Mouse (Mus musculus) forebrain, embryonic 14.5 days (tissue): ENCODE measurements around the gene Agmo. TPM values are rescaled to one million over a fixed set of nuclear protein-coding genes. Genes with fewer than 3 reads are reported as not detected.

Source experiments
- ATAC-seq: fragments of 200-750 bp; cut with Nextera tagmentation; 2 replicates; pipeline ENCODE4 v1.8.0; 2017; ENCODE audit warnings: mild to moderate bottlenecking, moderate library complexity
- DNase-seq: peaks from one replicate; pipeline ENCODE4 v3.0.0-alpha.2; 2015; ENCODE audit warnings: low spot score
- H3K27ac ChIP-seq: fragments of 300-500 bp; sonication (generic); 2 replicates; pipeline ENCODE4 v1.5.1; 2014; ENCODE audit warnings: low read depth, mild to moderate bottlenecking, control low read depth, low read length, moderate library complexity
- H3K27me3 ChIP-seq: fragments of 300-500 bp; sonication (generic); replicated peaks from 2 replicates; pipeline ENCODE4 v1.6.1; 2014; ENCODE audit warnings: low read length, control low read depth, mixed read lengths; ENCODE audit not compliant: control insufficient read depth, insufficient read depth
- H3K36me3 ChIP-seq: fragments of 300-500 bp; sonication (generic); 2 replicates; pipeline ENCODE4 v1.6.1; 2014; ENCODE audit warnings: low read length, control low read depth; ENCODE audit not compliant: control insufficient read depth, insufficient read depth
- H3K4me1 ChIP-seq: fragments of 300-500 bp; sonication (generic); 2 replicates; pipeline ENCODE4 v1.6.1; 2014; ENCODE audit warnings: antibody characterized with exemption, low read length, control low read depth; ENCODE audit not compliant: control insufficient read depth, insufficient read depth
- H3K4me2 ChIP-seq: fragments of 300-500 bp; sonication (generic); 2 replicates; pipeline ENCODE4 v1.6.1; 2014; ENCODE audit warnings: mild to moderate bottlenecking, control low read depth, low read length
- H3K4me3 ChIP-seq: fragments of 300-500 bp; sonication (generic); 2 replicates; pipeline ENCODE4 v1.5.1; 2014; ENCODE audit warnings: low read depth, low read length, control low read depth
- H3K9ac ChIP-seq: fragments of 300-500 bp; sonication (generic); 2 replicates; pipeline ENCODE4 v1.6.1; 2014; ENCODE audit warnings: mild to moderate bottlenecking, low read length, control low read depth, moderate library complexity
- H3K9me3 ChIP-seq: fragments of 300-500 bp; sonication (generic); replicated peaks from 2 replicates; pipeline ENCODE4 v1.6.1; 2016; ENCODE audit warnings: low read length, control low read depth, mixed read lengths; ENCODE audit not compliant: control insufficient read depth
- WGBS: fragments of 180-500 bp; shearing (Covaris S2); extraction: QIAGEN DNeasy Blood & Tissue Kit; methylation state at CpG from one replicate; pipeline ENCODE4 v1.1.7; 2014; 5-methylcytosine and 5-hydroxymethylcytosine counted together
- polyA plus RNA-seq: library from polyadenylated mRNA; unstranded; fragments of >200 nt; fragmentation: Nextera tagmentation; extraction: Ambion mirVana; gene quantifications from 2 replicates; pipeline ENCODE4 v1.2.1, GENCODE M21; 2014

Agmo gene
- polyA plus RNA-seq, 1 experiment from 2014 or later = 0.62 TPM

DNA sequence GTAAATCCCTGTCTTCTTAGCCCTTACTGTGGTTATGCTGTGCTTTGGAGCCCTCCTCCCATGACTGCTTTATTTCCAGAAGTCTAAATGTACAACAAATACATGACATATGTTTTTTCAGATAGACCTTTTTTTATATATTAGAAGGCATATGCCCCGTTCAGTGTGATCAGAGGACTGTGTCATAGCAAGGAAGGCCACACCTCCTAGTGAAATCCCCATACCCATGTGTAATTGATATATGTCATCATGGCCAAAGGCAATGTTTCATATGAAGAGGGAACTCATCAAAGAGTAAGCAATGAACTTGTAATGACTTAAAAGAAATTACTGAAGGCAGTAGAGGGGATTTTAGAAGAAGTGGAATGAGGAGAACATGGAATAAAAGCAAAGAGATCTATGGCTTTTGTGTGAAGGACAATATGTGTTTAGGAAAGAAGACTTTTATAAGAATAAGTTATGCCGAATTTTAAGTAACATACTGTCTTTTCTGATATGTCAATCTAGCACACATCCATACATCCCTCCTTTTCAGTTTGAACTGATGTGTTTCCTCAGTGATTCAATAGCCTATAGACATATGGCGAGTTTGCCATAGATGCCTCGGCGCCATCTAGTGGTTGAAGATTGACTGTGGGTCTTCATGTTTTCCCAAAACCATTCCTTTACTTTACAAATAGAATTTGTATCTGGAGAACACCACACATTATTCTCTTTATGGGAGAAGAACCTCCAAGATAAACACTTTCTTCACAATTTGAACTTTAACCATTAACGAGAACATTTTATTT lies 209.1 kb downstream of the Agmo start:
- H3K27me3 ChIP-seq = no peaks in the 10 kb centered on the region
- 18% methylated on average over 6 of the region's 6 CpGs for WGBS
- no peak overlapping the region for H3K9ac ChIP-seq
- no peak overlapping the region for H3K4me3 ChIP-seq
- peak; percentile 91 for DNase-seq
- H3K9me3 ChIP-seq = no peaks in the 10 kb centered on the region
- peaks cover 4% of the 10 kb centered on the region; the same call in 1 of the 2 replicates for H3K4me1 ChIP-seq
- no peaks in the 10 kb centered on the region for H3K36me3 ChIP-seq
- no peak overlapping the region for H3K4me2 ChIP-seq
- peak; percentile 84 for ATAC-seq
- H3K27ac ChIP-seq = no peak overlapping the region

DNA sequence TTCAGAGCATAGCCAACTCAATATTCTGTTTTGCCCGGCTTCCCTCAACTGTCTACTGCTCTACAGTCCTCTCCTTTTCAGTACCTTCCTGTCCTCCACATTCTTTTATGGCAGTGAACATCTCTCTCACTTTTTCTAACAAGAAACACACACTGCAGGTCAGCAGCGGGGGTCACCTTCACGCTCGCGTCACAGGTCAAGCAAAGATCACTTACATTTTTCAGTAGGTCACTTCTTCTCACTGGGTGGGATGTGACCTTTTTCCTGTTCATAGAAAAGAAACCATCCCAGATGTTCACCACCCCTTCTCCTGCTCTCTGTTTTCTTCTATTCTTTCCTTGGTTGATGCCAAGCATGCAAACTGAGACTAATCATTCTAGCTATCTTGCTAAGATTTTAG lies 230.2 kb downstream of the Agmo start:
- Histone ChIP-seq H3K27me3 (no peaks in the 10 kb centered on the region), H3K27ac (no peak overlapping the region), H3K4me3 (no peak overlapping the region), H3K4me2 (no peak overlapping the region), H3K9ac (no peak overlapping the region), H3K36me3 (no peaks in the 10 kb centered on the region), H3K4me1 (no peaks in the 10 kb centered on the region), H3K9me3 (no peaks in the 10 kb centered on the region)
- ATAC-seq (no peak), DNase-seq (no peak)
- 90% methylated on average over 5 of the region's 5 CpGs for WGBS

DNA sequence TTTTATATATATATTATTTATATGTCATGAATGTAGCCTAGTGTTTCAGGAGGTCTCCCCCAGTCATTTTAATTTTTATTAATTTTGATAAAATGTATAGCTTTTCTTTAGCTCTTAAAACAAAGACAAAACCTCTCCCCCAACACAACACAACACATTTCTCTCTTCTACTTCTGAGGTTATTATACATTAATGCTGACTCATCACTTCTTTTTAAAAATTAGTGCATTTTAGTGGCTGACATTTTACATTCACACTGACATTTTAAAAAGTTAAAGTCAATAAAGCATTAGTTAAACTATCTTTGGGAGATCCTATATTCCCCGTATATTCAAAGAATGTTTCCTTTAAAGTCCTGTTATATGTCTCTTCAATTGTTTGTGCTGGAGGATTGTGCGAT lies 235.4 kb downstream of the Agmo start:
- Histone ChIP-seq H3K9me3 (no peaks in the 10 kb centered on the region), H3K27me3 (no peaks in the 10 kb centered on the region), H3K36me3 (no peaks in the 10 kb centered on the region), H3K27ac (no peak overlapping the region), H3K4me2 (no peak overlapping the region), H3K4me1 (no peaks in the 10 kb centered on the region), H3K9ac (no peak overlapping the region), H3K4me3 (no peak overlapping the region)
- DNase-seq (no peak), ATAC-seq (no peak)
- WGBS = 94% methylated on average over 2 of the region's 2 CpGs

DNA sequence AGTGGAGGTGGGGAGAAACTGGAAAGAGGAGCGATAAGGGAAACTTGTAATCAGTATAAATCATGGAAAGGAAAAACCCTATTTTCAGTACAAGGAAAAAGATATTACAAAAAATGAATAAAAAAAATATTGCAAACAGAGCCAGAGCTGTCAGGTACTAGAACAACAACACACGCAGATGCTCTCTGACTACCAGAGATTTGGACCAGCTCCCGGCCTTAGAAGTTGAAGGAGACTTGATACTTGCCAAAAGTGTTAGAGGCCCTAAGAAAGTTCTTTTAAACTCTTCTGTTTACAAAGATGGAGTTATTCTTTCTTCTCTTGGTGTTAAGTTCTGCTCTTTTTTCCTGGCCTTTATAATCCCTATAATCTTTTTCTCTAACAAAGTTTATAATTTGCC lies 246.6 kb downstream of the Agmo start:
- DNase-seq (no peak), ATAC-seq (no peak)
- H3K27ac ChIP-seq = no peak overlapping the region
- no peaks in the 10 kb centered on the region for H3K4me1 ChIP-seq
- no peaks in the 10 kb centered on the region for H3K27me3 ChIP-seq
- H3K4me3 ChIP-seq = no peak overlapping the region
- H3K9ac ChIP-seq = no peak overlapping the region
- H3K4me2 ChIP-seq = no peak overlapping the region
- no peaks in the 10 kb centered on the region for H3K9me3 ChIP-seq
- H3K36me3 ChIP-seq = no peaks in the 10 kb centered on the region
- WGBS = 89% methylated on average over 3 of the region's 3 CpGs

DNA sequence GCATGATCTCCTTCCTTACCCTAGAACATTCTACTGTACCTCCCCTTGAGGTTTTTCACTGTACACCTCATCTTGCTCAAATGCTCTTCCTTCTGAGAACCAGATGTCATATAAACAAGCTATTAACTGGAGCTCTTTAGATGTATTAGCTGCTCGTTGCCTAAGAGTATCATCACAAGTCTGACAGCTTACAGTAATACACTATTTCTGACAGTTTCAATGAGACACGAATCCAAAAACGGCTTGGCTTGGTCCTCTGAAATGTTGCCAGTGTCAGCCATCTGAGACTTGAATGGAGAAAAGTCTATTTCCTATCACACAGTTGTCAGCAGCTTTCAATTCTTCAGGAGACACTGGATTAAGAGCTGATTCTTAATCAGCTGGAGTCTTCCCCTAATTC lies 257.4 kb downstream of the Agmo start:
- no peak overlapping the region for H3K4me2 ChIP-seq
- 77% methylated on average over 3 of the region's 3 CpGs for WGBS
- H3K9me3 ChIP-seq = no peaks in the 10 kb centered on the region
- ATAC-seq = no peak
- H3K4me1 ChIP-seq = no peaks in the 10 kb centered on the region
- H3K9ac ChIP-seq = no peak overlapping the region
- H3K27ac ChIP-seq = no peak overlapping the region
- no peaks in the 10 kb centered on the region for H3K27me3 ChIP-seq
- no peaks in the 10 kb centered on the region for H3K36me3 ChIP-seq
- no peak overlapping the region for H3K4me3 ChIP-seq
- peak; percentile 37 for DNase-seq

DNA sequence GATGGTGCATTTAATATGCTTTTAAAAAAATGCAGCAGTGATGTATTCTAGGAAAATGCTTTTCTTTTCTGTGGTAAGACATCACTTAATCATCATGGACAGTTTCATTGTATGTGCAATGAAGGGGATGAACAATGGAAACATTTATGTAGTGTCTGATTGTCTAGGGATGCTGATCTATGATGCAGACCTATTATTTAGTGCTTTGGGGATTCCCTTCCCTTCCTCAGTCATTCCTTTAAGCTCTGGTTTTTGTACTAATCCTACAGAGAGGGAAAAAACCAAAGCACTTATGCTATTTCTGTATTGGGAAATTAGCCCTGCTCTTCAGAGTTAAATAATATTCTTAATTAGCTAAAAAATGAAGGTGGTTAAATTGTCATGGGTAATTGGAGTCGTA lies 266.0 kb downstream of the Agmo start:
- Histone ChIP-seq H3K4me1 (no peaks in the 10 kb centered on the region), H3K27ac (no peak overlapping the region), H3K36me3 (no peaks in the 10 kb centered on the region), H3K9me3 (no peaks in the 10 kb centered on the region), H3K4me3 (no peak overlapping the region), H3K4me2 (no peak overlapping the region), H3K9ac (no peak overlapping the region), H3K27me3 (no peaks in the 10 kb centered on the region)
- DNase-seq = no peak
- no peak for ATAC-seq
- 35% methylated on average over 1 of the region's 1 CpGs for WGBS

DNA sequence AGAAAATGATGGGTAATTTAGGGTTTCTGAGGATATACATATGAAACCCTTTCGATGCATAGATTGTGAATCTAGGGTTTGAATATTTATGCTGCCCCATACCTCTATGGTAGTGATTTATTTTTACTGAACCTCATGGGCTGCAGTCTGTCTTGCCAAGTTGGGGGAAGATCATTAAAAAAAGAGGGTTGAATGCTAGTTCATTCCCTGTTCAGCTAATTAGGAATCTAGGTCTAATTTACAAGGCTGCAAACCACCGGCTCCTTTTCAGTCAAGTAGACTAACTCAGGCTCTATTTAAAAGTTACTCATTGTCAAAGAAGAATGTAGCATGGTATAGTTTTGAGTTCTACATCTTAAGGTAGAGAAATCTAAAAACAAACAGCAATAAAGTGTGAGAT lies 266.4 kb downstream of the Agmo start:
- Histone ChIP-seq H3K4me1 (no peaks in the 10 kb centered on the region), H3K27ac (no peak overlapping the region), H3K4me2 (no peak overlapping the region), H3K9ac (no peak overlapping the region), H3K4me3 (no peak overlapping the region), H3K9me3 (no peaks in the 10 kb centered on the region), H3K27me3 (no peaks in the 10 kb centered on the region), H3K36me3 (no peaks in the 10 kb centered on the region)
- 14% methylated on average over 2 of the region's 2 CpGs for WGBS
- DNase-seq (peak; percentile 62), ATAC-seq (peak; percentile 40; the same call in 1 of the 2 replicates)

DNA sequence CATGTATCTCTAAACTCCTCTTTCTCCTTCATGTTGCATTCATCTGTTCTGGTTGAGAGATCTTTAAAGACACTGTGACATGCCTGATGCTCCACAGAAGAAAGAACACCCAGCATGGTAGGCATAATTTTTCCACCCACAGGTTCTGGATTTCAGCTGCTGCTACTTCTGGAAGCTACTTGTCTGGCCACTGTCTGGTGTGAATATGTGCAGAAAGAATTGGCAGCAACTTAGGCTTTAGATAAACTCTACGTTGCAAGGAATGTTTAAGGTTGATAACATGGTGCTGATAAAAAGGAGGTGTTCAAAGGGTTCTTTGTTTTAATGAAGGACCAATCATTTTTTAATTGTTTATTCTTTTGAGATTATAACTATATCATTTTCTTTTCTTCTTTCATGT lies 280.3 kb downstream of the Agmo start:
- Histone ChIP-seq H3K4me1 (no peaks in the 10 kb centered on the region), H3K36me3 (no peaks in the 10 kb centered on the region), H3K4me3 (no peak overlapping the region), H3K27me3 (no peaks in the 10 kb centered on the region), H3K4me2 (no peak overlapping the region), H3K9ac (no peak overlapping the region), H3K9me3 (no peaks in the 10 kb centered on the region), H3K27ac (no peak overlapping the region)
- no peak for ATAC-seq
- 76% methylated on average over 1 of the region's 1 CpGs for WGBS
- no peak for DNase-seq

DNA sequence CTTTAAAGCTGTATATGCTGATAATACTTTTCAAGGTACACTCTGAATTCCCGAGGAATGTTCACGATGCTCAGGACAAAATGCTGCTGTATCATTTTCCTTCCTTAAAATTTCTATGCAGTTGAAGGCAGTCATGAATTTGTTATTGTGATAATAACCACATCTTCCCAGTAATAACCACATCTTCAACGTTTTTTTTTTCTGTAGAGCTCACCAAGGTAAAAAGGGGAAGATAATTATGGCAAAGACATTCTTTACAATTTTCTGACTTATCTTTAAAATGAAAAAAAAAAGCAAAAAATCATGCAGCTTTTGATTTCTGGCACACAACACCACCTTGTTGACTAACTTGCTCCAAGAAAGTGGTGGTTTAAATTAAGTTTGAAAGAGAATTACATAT lies 283.2 kb downstream of the Agmo start:
- Histone ChIP-seq H3K9me3 (no peaks in the 10 kb centered on the region), H3K27me3 (no peaks in the 10 kb centered on the region), H3K4me1 (no peaks in the 10 kb centered on the region), H3K4me2 (no peak overlapping the region), H3K9ac (no peak overlapping the region), H3K27ac (no peak overlapping the region), H3K36me3 (no peaks in the 10 kb centered on the region), H3K4me3 (no peak overlapping the region)
- DNase-seq (no peak), ATAC-seq (no peak)
- 84% methylated on average over 3 of the region's 3 CpGs for WGBS
